Mouse (Mus musculus) adrenal gland, postnatal 4 days (tissue): Measurements from ENCODE around the gene Dync1i1. TPM values are rescaled to one million over a fixed set of nuclear protein-coding genes. Genes with fewer than 3 reads are reported as not detected.

Experiments
- DNase-seq, 2 experiments: peaks; one replicate each; pipeline ENCODE4 v3.0.0; 2021 to 2022; ENCODE audit warnings: low spot score in 2 of 2, mixed read lengths in 2 of 2
- total RNA-seq, 2 experiments: library from RNA; stranded (reverse); gene quantifications; 2 replicates each; pipeline ENCODE4 v1.2.3; 2021

Gene Dync1i1
- total RNA-seq, 2 experiments from 2014 or later: 2.4 to 2.8 TPM

- no peak for DNase-seq
Observed at GRCm38 (mm10) chr6:5768576-5768975, 43.1 kb downstream of the Dync1i1 start.

- no peak for DNase-seq
Observed at GRCm38 (mm10) chr6:5770283-5770682, 44.8 kb downstream of the Dync1i1 start.

GRCm38 (mm10) chr6:5775461-5775860 is 50.0 kb downstream of the Dync1i1 start:
- no peak for DNase-seq

GRCm38 (mm10) chr6:5781752-5782151 is 56.3 kb downstream of the Dync1i1 start:
- no peak for DNase-seq

GRCm38 (mm10) chr6:5783830-5784229 is 58.4 kb downstream of the Dync1i1 start:
- DNase-seq: no peak

- no peak for DNase-seq
Observed at GRCm38 (mm10) chr6:5790607-5791006, 65.2 kb downstream of the Dync1i1 start.

- no peak for DNase-seq
Observed at GRCm38 (mm10) chr6:5794106-5794753, 68.8 kb downstream of the Dync1i1 start.

- DNase-seq: no peak
Observed at GRCm38 (mm10) chr6:5795314-5795713, 69.9 kb downstream of the Dync1i1 start.

GRCm38 (mm10) chr6:5802124-5802839 is 76.8 kb downstream of the Dync1i1 start:
- DNase-seq: no peak

- DNase-seq: no peak
Observed at GRCm38 (mm10) chr6:5802840-5803491, 77.5 kb downstream of the Dync1i1 start.

- no peak for DNase-seq
Observed at GRCm38 (mm10) chr6:5808008-5808421, 82.6 kb downstream of the Dync1i1 start.

- no peak for DNase-seq
Observed at GRCm38 (mm10) chr6:5812076-5812475, 86.6 kb downstream of the Dync1i1 start.

GRCm38 (mm10) chr6:5819674-5820073 is 94.2 kb downstream of the Dync1i1 start:
- DNase-seq: no peak

- no peak for DNase-seq
Observed at GRCm38 (mm10) chr6:5825461-5825860, 100.0 kb downstream of the Dync1i1 start.

GRCm38 (mm10) chr6:5827064-5827463 is 101.6 kb downstream of the Dync1i1 start:
- no peak for DNase-seq

- DNase-seq: no peak
Observed at GRCm38 (mm10) chr6:5828409-5828974, 103.1 kb downstream of the Dync1i1 start.

GRCm38 (mm10) chr6:5829148-5829547 is 103.7 kb downstream of the Dync1i1 start:
- DNase-seq: no peak

- no peak for DNase-seq
Observed at GRCm38 (mm10) chr6:5830717-5831116, 105.3 kb downstream of the Dync1i1 start.

- DNase-seq: no peak
Observed at GRCm38 (mm10) chr6:5831233-5831632, 105.8 kb downstream of the Dync1i1 start.

- DNase-seq: no peak
Observed at GRCm38 (mm10) chr6:5832838-5833237, 107.4 kb downstream of the Dync1i1 start.

- DNase-seq: no peak
Observed at GRCm38 (mm10) chr6:5842466-5842865, 117.0 kb downstream of the Dync1i1 start.

GRCm38 (mm10) chr6:5846154-5846553 is 120.7 kb downstream of the Dync1i1 start:
- no peak for DNase-seq
